Mouse (Mus musculus): ENCODE measurements around the gene Ap1m1. TPM values are rescaled to one million over a fixed set of nuclear protein-coding genes. Genes with fewer than 3 reads are reported as not detected.

Ap1m1 gene
- total RNA-seq, 1 experiment: 21.2 TPM

DNA sequence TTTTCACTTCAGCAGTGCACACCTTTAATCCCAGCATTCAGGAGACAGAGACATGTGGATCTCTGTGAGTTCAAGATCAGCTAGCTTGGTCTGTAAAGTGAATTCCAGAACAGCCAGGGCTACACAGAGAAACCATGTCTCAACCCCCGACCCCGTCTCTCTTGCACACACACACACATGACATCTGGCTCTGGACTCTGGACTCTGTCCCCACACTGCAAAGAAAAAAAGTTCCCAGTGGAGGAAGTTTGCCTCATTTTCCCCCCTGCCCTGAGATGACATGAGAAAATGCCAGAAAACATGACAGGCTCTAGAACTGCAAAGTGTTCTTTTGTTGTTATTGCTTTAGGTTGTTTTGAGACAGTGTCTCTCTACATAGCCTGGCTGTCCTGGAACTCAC, 20.0 kb downstream of the Ap1m1 start:
- H3K4me3 ChIP-seq (ENCODE audit: insufficient read depth in 1 of 2, low read depth in 1 of 2, low read length in 2 of 2, poor library complexity in 1 of 2, severe bottlenecking in 1 of 2): no peak overlapping the region
- peaks cover 3% of the 10 kb centered on the region; the same call in 1 of the 2 replicates for H3K36me3 ChIP-seq (ENCODE audit: control insufficient read depth, insufficient read depth, low read length, poor library complexity, severe bottlenecking)

GRCm38 (mm10) chr8:72260585-72260984, 20.8 kb downstream of the Ap1m1 start:
- Histone ChIP-seq H3K4me1 (ENCODE audit: control insufficient read depth in 2 of 2, insufficient read depth in 2 of 2, low read length in 2 of 2, poor library complexity in 1 of 2) (peaks cover 0 to 2% of the 10 kb centered on the region in 2 experiments; a peak in 2 of 4 replicates), H3K27ac (ENCODE audit: insufficient read depth, low read depth, low read length, poor library complexity, severe bottlenecking) (no peak overlapping the region), H3K9me3 (ENCODE audit: control insufficient read depth, insufficient read depth, low read depth, low read length) (no peaks in the 10 kb centered on the region), H3K9ac (ENCODE audit: insufficient read depth, low read depth, low read length, poor library complexity, severe bottlenecking) (no peak overlapping the region), H3K4me3 (ENCODE audit: insufficient read depth in 1 of 2, low read depth in 1 of 2, low read length in 2 of 2, poor library complexity in 1 of 2, severe bottlenecking in 1 of 2) (no peak overlapping the region), H3K36me3 (ENCODE audit: control insufficient read depth, insufficient read depth, low read length, poor library complexity, severe bottlenecking) (peaks cover 3% of the 10 kb centered on the region; the same call in 1 of the 2 replicates)
- TF ChIP-seq HCFC1 (IDR thresholded peaks at IDR 0.05; ENCODE audit: borderline replicate concordance, insufficient read depth, low read length): no peak
- TF ChIP-seq ZNF384 (IDR thresholded peaks at IDR 0.05; ENCODE audit: low read depth, low read length): no peak
- in situ Hi-C loops (cut with MboI; ENCODE audit: low sequenced_read_pairs in 2 of 2, unreplicated experiment in 2 of 2): loop anchor here in 1 of 2 experiments (10.0 kb wide), 1 partner anchor 104 kb away; no protein-coding TSS in a partner anchor
- DNase-seq (ENCODE audit: low read depth, low spot score): no peak

More for the DNA sequence above, 20.0 kb downstream of the Ap1m1 start:
- no peak for DNase-seq (ENCODE audit: low read depth, low spot score)
- no peak for TF ChIP-seq ZNF384 (IDR thresholded peaks at IDR 0.05; ENCODE audit: low read depth, low read length)
- TF ChIP-seq HCFC1 (IDR thresholded peaks at IDR 0.05; ENCODE audit: borderline replicate concordance, insufficient read depth, low read length): no peak
- TF ChIP-seq ZC3H11A (IDR thresholded peaks at IDR 0.05; ENCODE audit: borderline replicate concordance, low read depth, low read length): no peak
- TF ChIP-seq CHD2 (IDR thresholded peaks at IDR 0.05; ENCODE audit: low read depth, low read length): no peak
- no peaks in the 10 kb centered on the region; a peak in 1 of 4 replicates for H3K4me1 ChIP-seq (ENCODE audit: control insufficient read depth in 2 of 2, insufficient read depth in 2 of 2, low read length in 2 of 2, poor library complexity in 1 of 2)
- no peak overlapping the region for H3K27ac ChIP-seq (ENCODE audit: insufficient read depth, low read depth, low read length, poor library complexity, severe bottlenecking)
- H3K9ac ChIP-seq (ENCODE audit: insufficient read depth, low read depth, low read length, poor library complexity, severe bottlenecking): no peak overlapping the region
- in situ Hi-C loops (cut with MboI; ENCODE audit: low sequenced_read_pairs in 2 of 2, unreplicated experiment in 2 of 2): loop anchor here in 1 of 2 experiments (10.0 kb wide), 1 partner anchor 105 kb away; no protein-coding TSS in a partner anchor
- H3K9me3 ChIP-seq (ENCODE audit: control insufficient read depth, insufficient read depth, low read depth, low read length): no peaks in the 10 kb centered on the region

DNA sequence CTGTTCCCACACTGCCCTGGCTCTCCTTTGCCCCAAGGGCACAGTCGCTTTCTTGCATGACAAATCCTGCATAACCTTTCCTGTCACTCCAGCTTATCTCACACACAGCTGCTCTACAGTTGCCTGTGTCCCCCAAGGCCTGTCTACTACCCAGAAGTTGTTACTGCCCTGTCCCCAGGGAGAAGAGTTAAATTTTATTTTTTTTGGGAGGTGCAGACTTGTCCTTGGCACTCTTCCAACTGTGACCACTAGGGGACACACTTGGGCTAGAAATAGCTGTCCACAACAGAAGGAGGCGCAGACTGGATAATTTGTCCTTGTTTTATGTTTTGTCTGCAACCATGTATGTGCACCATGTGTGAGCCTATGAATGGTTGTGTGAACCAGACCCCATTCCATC, 21.2 kb downstream of the Ap1m1 start:
- Histone ChIP-seq H3K36me3 (ENCODE audit: control insufficient read depth, insufficient read depth, low read length, poor library complexity, severe bottlenecking) (peaks cover 3% of the 10 kb centered on the region; the same call in 1 of the 2 replicates), H3K4me1 (ENCODE audit: control insufficient read depth in 2 of 2, insufficient read depth in 2 of 2, low read length in 2 of 2, poor library complexity in 1 of 2) (peaks cover 0 to 2% of the 10 kb centered on the region in 2 experiments; a peak in 2 of 4 replicates), H3K9me3 (ENCODE audit: control insufficient read depth, insufficient read depth, low read depth, low read length) (no peaks in the 10 kb centered on the region), H3K9ac (ENCODE audit: insufficient read depth, low read depth, low read length, poor library complexity, severe bottlenecking) (no peak overlapping the region), H3K27ac (ENCODE audit: insufficient read depth, low read depth, low read length, poor library complexity, severe bottlenecking) (no peak overlapping the region), H3K4me3 (ENCODE audit: insufficient read depth in 1 of 2, low read depth in 1 of 2, low read length in 2 of 2, poor library complexity in 1 of 2, severe bottlenecking in 1 of 2) (no peak overlapping the region)
- DNase-seq (ENCODE audit: low read depth, low spot score): peak; percentile 42
- TF ChIP-seq CHD2 (IDR thresholded peaks at IDR 0.05; ENCODE audit: low read depth, low read length) (no peak), ZC3H11A (IDR thresholded peaks at IDR 0.05; ENCODE audit: borderline replicate concordance, low read depth, low read length) (peak; percentile 99), HCFC1 (IDR thresholded peaks at IDR 0.05; ENCODE audit: borderline replicate concordance, insufficient read depth, low read length) (no peak), ZNF384 (IDR thresholded peaks at IDR 0.05; ENCODE audit: low read depth, low read length) (no peak)
- in situ Hi-C loops (cut with MboI; ENCODE audit: low sequenced_read_pairs in 2 of 2, unreplicated experiment in 2 of 2): loop anchor here in 1 of 2 experiments (10.0 kb wide), 1 partner anchor 104 kb away; no protein-coding TSS in a partner anchor

DNA sequence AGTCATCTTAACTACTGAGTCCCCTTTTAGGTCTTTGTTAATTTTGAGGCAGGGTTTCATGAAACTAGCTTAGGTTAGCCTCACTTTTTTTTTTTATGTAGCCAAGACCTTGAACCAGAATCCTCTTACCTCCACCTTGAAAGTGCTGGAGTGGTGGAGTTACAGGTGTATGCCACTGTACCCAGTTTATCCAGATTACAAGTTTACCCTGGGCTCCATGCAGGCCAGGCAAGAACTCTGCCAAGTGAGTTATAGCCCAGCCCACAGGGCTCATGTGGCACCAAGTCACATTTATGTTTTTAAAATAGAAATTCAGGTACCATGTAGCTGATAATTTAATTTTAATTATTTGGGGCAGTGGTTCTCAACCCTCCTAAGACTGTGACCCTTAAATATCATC, 21.6 kb downstream of the Ap1m1 start:
- in situ Hi-C loops (cut with MboI; ENCODE audit: low sequenced_read_pairs in 2 of 2, unreplicated experiment in 2 of 2): loop anchor here in 1 of 2 experiments (10.0 kb wide), 1 partner anchor 103 kb away; no protein-coding TSS in a partner anchor
- H3K9me3 ChIP-seq (ENCODE audit: control insufficient read depth, insufficient read depth, low read depth, low read length): no peaks in the 10 kb centered on the region
- TF ChIP-seq ZNF384 (IDR thresholded peaks at IDR 0.05; ENCODE audit: low read depth, low read length) (no peak), ZC3H11A (IDR thresholded peaks at IDR 0.05; ENCODE audit: borderline replicate concordance, low read depth, low read length) (no peak), HCFC1 (IDR thresholded peaks at IDR 0.05; ENCODE audit: borderline replicate concordance, insufficient read depth, low read length) (no peak), MAFK (IDR thresholded peaks at IDR 0.05; ENCODE audit: insufficient read depth, low read depth, low read length) (no peak), CHD2 (IDR thresholded peaks at IDR 0.05; ENCODE audit: low read depth, low read length) (no peak)
- peaks cover 3% of the 10 kb centered on the region; the same call in 1 of the 2 replicates for H3K36me3 ChIP-seq (ENCODE audit: control insufficient read depth, insufficient read depth, low read length, poor library complexity, severe bottlenecking)
- no peak for DNase-seq (ENCODE audit: low read depth, low spot score)
- H3K4me1 ChIP-seq (ENCODE audit: control insufficient read depth in 2 of 2, insufficient read depth in 2 of 2, low read length in 2 of 2, poor library complexity in 1 of 2): peaks cover 0 to 2% of the 10 kb centered on the region in 2 experiments; a peak in 2 of 4 replicates
- no peak overlapping the region for H3K9ac ChIP-seq (ENCODE audit: insufficient read depth, low read depth, low read length, poor library complexity, severe bottlenecking)
- no peak overlapping the region for H3K27ac ChIP-seq (ENCODE audit: insufficient read depth, low read depth, low read length, poor library complexity, severe bottlenecking)
- H3K4me3 ChIP-seq (ENCODE audit: insufficient read depth in 1 of 2, low read depth in 1 of 2, low read length in 2 of 2, poor library complexity in 1 of 2, severe bottlenecking in 1 of 2): no peak overlapping the region
